Mouse (Mus musculus) embryonic facial prominence, embryonic 14.5 days (tissue): Measurements from ENCODE around the gene Mrps34. TPM values are rescaled to one million over a fixed set of nuclear protein-coding genes. Genes with fewer than 3 reads are reported as not detected.
A peak's percentile ranks its signal among the peaks of the same experiment; 100 is the strongest.

Source experiments
- ATAC-seq: fragments of 200-750 bp; cut with Nextera tagmentation; 2 replicates; pipeline ENCODE4 v1.8.0; 2017; ENCODE audit warnings: low read depth, moderate number of reproducible peaks, moderate TSS enrichment
- DNase-seq: peaks from one replicate; pipeline ENCODE4 v3.0.0-alpha.2; 2015; ENCODE audit warnings: low spot score
- H3K27ac ChIP-seq: fragments of 300-500 bp; sonication (generic); replicated peaks from 2 replicates; pipeline ENCODE4 v1.5.1; 2014; ENCODE audit warnings: low read depth, mild to moderate bottlenecking, low read length, moderate library complexity
- H3K27me3 ChIP-seq: fragments of 300-500 bp; sonication (generic); replicated peaks from 2 replicates; pipeline ENCODE4 v1.6.1; 2014; ENCODE audit warnings: low read length; ENCODE audit not compliant: control insufficient read depth, insufficient read depth
- H3K36me3 ChIP-seq: fragments of 300-500 bp; sonication (generic); 2 replicates; pipeline ENCODE4 v1.6.1; 2014; ENCODE audit warnings: low read length, mixed read lengths; ENCODE audit not compliant: control insufficient read depth, insufficient read depth
- H3K4me1 ChIP-seq: fragments of 300-500 bp; sonication (generic); 2 replicates; pipeline ENCODE4 v1.6.1; 2014; ENCODE audit warnings: antibody characterized with exemption, low read length; ENCODE audit not compliant: control insufficient read depth, insufficient read depth
- H3K4me2 ChIP-seq: fragments of 300-500 bp; sonication (generic); 2 replicates; pipeline ENCODE4 v1.6.1; 2014; ENCODE audit warnings: low read depth, mild to moderate bottlenecking, low read length, moderate library complexity, mixed read lengths
- H3K4me3 ChIP-seq: fragments of 300-500 bp; sonication (generic); 2 replicates; pipeline ENCODE4 v1.5.1; 2014; ENCODE audit warnings: low read depth, mild to moderate bottlenecking, low read length
- H3K9ac ChIP-seq: fragments of 300-500 bp; sonication (generic); 2 replicates; pipeline ENCODE4 v1.6.1; 2014; ENCODE audit warnings: low read depth, mild to moderate bottlenecking, low read length, moderate library complexity, mixed read lengths
- H3K9me3 ChIP-seq: fragments of 300-500 bp; sonication (generic); 2 replicates; pipeline ENCODE4 v1.6.1; 2016; ENCODE audit warnings: low read length; ENCODE audit not compliant: control insufficient read depth
- WGBS: fragments of 180-500 bp; shearing (Covaris S2); extraction: QIAGEN DNeasy Blood & Tissue Kit; methylation state at CpG from one replicate; pipeline ENCODE4 v1.1.7; 2014; 5-methylcytosine and 5-hydroxymethylcytosine counted together
- polyA plus RNA-seq: library from polyadenylated mRNA; unstranded; fragments of >200 nt; fragmentation: Nextera tagmentation; extraction: Ambion mirVana; gene quantifications from 2 replicates; pipeline ENCODE4 v1.2.1, GENCODE M21; 2014

Gene Mrps34
- polyA plus RNA-seq, 1 experiment from 2014 or later: 78.7 TPM

DNA sequence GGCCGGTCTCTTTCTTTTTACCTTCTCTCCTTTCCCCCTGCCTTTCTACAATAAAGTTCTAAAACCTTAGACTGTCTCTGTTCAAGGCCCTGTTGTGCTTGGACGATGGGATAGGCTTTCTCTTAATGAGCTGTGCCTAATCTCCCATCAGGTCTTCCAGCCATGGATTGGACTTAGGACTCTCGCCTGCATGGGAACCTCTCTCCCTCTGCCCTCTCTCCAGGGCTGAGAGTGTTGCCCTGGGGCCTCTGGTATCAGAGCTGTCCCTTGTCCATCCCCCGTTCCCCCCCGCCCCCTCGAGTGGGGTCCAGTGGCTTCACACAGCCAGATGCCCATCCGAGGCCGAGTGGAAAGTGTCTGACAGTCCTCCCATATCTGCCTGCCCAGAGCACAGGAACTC lies 19.9 kb upstream of the Mrps34 start:
- Histone ChIP-seq H3K4me3 (no peak overlapping the region), H3K9ac (no peak overlapping the region), H3K4me1 (no peaks in the 10 kb centered on the region), H3K27me3 (no peaks in the 10 kb centered on the region), H3K4me2 (no peak overlapping the region), H3K36me3 (no peaks in the 10 kb centered on the region), H3K27ac (no peak overlapping the region), H3K9me3 (no peaks in the 10 kb centered on the region)
- ATAC-seq (no peak), DNase-seq (no peak)
- WGBS: 79% methylated on average over 8 of the region's 8 CpGs

DNA sequence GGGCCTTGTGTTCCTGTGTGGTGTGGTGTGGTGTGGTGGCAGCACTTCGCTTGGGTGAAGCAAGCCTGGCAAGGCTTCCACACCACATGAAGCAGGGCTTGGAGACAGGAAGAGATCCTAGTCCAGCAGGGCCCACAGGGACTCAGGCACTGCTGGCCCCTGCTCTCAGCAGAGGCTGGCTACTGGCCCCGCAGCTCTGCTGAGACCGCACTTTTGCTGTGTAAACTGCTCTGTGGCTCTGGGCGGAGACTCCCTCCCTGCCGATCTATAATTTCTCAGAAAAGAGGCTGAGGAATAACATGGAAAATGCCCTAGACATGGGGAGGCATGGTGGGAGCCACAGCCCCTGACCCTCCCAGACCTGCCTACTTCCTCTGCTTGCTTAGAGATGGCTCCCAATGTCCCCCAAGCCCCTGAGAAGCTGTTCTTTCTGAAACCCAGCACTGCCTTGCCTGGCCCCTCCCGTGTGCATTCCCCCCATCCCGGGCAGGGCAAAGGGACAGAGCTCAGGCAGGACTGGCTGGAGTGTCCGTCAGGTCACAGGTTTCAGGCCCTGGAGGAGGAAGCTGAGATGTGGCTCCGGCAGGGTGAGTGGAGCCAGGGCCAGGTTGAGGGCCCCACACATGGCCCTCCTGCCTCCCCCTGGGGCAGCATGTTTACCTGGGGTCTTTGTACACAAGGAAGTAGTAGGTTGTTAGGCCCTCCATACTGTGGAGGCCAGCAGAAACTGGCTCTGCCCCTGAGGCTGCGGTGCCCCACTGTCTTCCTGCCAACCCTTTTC lies 17.4 kb upstream of the Mrps34 start:
- H3K27ac ChIP-seq: no peak overlapping the region; the same call in 1 of the 2 replicates
- H3K4me1 ChIP-seq: no peaks in the 10 kb centered on the region
- no peak overlapping the region for H3K4me2 ChIP-seq
- H3K9me3 ChIP-seq: no peaks in the 10 kb centered on the region
- H3K4me3 ChIP-seq: no peak overlapping the region
- no peak for ATAC-seq
- peak overlapping the region; percentile 35; the same call in 1 of the 2 replicates for H3K9ac ChIP-seq
- WGBS: 50% methylated on average over 10 of the region's 10 CpGs
- no peak for DNase-seq
- H3K27me3 ChIP-seq: no peaks in the 10 kb centered on the region
- 0 out of 2 replicates have a peak, but pooled peaks cover 3% of the 10 kb centered on the region for H3K36me3 ChIP-seq

DNA sequence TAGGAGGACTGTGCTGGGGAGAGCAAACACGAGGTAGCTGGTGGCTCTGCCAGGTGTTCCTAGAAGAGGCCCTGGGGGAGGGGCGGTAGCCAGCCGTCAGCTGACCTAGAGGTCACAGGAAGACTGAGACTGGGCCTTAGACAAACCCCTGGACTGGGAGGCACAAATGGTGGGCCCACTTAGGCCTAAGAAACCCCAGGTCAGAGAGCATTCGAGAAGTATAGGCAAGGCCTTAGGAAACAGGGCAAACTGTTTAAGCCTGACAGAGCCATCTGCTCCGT lies 16.9 kb upstream of the Mrps34 start:
- H3K27ac ChIP-seq: no peak overlapping the region
- H3K9ac ChIP-seq: no peak overlapping the region
- no peak overlapping the region for H3K4me2 ChIP-seq
- DNase-seq (no peak), ATAC-seq (no peak; the same call in 1 of the 2 replicates)
- no peaks in the 10 kb centered on the region for H3K27me3 ChIP-seq
- 25% methylated on average over 5 of the region's 5 CpGs for WGBS
- peaks cover 7% of the 10 kb centered on the region; the same call in 1 of the 2 replicates for H3K36me3 ChIP-seq
- no peaks in the 10 kb centered on the region for H3K4me1 ChIP-seq
- no peak overlapping the region for H3K4me3 ChIP-seq
- H3K9me3 ChIP-seq: no peaks in the 10 kb centered on the region

DNA sequence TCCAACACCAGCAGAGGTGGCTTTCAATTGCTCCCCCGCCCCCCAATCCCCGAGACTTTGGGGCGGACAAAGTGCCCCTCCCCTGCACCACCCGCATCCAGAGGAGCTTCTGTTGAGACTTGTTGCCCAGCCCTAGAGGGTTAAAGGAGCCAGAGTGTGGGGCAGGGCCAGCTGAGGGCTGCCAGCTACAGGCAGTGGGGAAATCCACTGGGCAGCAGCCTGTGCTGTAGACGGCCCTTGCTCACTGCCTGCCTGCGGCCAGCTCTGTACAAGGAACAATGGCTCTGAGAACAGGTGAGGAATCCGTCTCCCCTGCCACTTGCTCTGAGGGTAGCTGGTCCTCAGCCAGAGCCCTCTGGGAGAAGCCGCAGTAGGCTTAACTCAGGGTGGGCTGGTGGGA lies 16.4 kb upstream of the Mrps34 start:
- ATAC-seq: no peak
- H3K9me3 ChIP-seq: no peaks in the 10 kb centered on the region
- no peak overlapping the region for H3K9ac ChIP-seq

DNA sequence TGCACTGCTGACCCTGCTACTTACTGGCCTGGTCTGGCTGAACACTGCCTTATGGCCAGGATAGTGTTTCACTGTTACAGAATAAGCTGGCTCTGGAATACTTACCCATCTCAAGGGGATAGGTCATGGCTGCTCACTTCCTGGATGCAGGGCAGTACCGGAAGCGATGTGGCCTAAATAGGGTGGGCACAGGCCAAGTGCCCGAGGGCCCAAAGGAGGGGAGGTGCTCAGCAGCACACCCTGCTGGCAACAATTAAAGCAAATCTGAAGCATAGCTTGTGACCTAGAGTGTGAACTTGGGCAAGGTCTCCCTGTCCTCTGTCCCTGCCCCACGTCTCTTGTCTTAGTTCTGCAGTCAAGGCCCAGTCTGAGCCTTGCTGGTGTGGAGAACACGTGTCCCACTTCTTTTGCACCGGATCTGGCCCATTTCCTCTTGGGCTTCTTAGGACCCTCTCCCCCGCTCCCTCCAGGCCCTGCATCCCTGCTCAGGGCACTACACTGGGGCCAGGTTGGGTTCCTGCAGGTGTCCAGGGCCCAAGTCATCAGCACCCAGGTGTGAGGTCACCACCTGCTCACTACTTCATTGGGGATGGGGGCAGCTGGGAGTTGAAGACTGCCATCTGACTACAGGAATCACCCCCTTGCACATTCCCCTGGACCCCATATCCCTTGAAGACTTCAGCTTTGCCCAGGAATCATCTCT lies 13.0 kb upstream of the Mrps34 start:
- Histone ChIP-seq H3K4me3 (no peak overlapping the region), H3K4me1 (peaks cover 5% of the 10 kb centered on the region; the same call in 1 of the 2 replicates)

More for the DNA sequence above, 16.4 kb upstream of the Mrps34 start:
- no peak for DNase-seq
- Histone ChIP-seq H3K4me3 (no peak overlapping the region), H3K4me2 (no peak overlapping the region), H3K4me1 (no peaks in the 10 kb centered on the region), H3K27ac (no peak overlapping the region), H3K27me3 (no peaks in the 10 kb centered on the region), H3K36me3 (peaks cover 12% of the 10 kb centered on the region; the same call in 1 of the 2 replicates)
- WGBS: 73% methylated on average over 8 of the region's 8 CpGs

DNA sequence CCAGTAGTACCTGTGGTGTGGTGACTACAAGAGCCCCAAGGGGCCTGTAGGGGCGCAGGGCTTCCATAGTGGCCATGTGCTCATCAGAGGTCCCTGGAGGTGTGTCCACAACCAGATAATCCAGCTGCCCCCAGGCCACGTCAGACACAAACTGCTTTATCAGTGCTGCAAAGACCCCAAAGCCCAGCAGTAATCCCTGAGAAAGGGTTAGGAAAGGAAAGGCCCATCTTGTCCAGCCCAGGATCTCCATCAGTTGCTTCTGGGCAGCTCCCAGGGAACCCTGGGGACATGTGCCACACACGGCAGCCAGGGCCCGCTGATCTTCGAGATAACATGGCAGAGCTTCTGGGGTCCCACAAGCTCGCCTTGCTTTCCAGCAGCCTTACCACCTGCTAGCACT lies 10.5 kb upstream of the Mrps34 start:
- Histone ChIP-seq H3K4me2 (no peak overlapping the region), H3K27ac (no peak overlapping the region), H3K4me3 (no peak overlapping the region), H3K27me3 (no peaks in the 10 kb centered on the region), H3K9ac (no peak overlapping the region), H3K9me3 (no peaks in the 10 kb centered on the region), H3K4me1 (peaks cover 15% of the 10 kb centered on the region), H3K36me3 (peaks cover 24% of the 10 kb centered on the region; the same call in 1 of the 2 replicates)
- DNase-seq (no peak), ATAC-seq (no peak)
- WGBS: 89% methylated on average over 6 of the region's 6 CpGs

More for the DNA sequence above, 13.0 kb upstream of the Mrps34 start:
- 34% methylated on average over 7 of the region's 7 CpGs for WGBS
- DNase-seq (no peak), ATAC-seq (no peak)
- Histone ChIP-seq H3K4me2 (no peak overlapping the region), H3K27ac (no peak overlapping the region), H3K27me3 (no peaks in the 10 kb centered on the region), H3K9me3 (no peaks in the 10 kb centered on the region), H3K36me3 (peaks cover 21% of the 10 kb centered on the region; the same call in 1 of the 2 replicates), H3K9ac (no peak overlapping the region)

DNA sequence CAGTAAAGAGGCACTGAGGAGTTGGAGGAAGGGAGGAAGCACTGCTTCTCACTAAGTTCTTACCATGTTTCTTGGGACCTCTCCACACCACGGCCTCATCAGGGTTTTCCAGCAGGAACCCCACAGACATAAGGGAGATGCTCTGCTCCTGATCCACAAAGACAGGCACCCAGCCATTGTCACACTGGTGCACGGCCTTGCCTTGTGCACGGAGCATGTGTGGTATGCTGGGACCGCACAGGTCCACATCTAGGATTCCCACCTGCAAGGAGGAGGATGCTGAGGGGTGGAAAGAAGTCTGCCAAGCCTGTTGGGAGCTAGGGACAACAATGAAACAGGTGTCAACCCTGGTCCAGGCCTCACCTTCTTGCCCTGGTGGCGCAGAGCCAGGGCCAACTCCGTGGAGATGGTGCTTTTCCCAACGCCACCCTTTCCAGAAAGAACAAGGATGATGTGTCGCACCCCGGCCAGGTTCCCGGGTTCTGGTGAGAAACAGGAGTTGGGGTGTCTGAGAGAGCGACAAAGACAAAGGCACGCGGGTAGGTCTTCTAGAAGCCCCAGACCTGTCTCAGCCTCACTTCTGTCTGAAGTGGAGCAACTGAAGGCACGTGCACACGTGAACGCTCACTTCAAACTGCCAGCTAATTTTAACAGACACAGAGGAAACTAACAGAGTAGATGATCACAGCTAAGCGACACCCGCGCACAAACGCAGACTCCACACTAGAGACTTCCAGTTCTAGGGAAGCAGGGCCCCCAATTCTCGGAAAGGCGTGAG lies 9.4 kb upstream of the Mrps34 start:
- WGBS: 25% methylated on average over 22 of the region's 22 CpGs
- Histone ChIP-seq H3K4me3 (peak overlapping the region; percentile 72), H3K9ac (peak overlapping the region; percentile 70), H3K27ac (no peak overlapping the region), H3K27me3 (no peaks in the 10 kb centered on the region), H3K9me3 (no peaks in the 10 kb centered on the region), H3K4me1 (peaks cover 15% of the 10 kb centered on the region), H3K36me3 (peaks cover 36% of the 10 kb centered on the region), H3K4me2 (peak overlapping the region; percentile 90)
- DNase-seq: no peak
- ATAC-seq: no peak

DNA sequence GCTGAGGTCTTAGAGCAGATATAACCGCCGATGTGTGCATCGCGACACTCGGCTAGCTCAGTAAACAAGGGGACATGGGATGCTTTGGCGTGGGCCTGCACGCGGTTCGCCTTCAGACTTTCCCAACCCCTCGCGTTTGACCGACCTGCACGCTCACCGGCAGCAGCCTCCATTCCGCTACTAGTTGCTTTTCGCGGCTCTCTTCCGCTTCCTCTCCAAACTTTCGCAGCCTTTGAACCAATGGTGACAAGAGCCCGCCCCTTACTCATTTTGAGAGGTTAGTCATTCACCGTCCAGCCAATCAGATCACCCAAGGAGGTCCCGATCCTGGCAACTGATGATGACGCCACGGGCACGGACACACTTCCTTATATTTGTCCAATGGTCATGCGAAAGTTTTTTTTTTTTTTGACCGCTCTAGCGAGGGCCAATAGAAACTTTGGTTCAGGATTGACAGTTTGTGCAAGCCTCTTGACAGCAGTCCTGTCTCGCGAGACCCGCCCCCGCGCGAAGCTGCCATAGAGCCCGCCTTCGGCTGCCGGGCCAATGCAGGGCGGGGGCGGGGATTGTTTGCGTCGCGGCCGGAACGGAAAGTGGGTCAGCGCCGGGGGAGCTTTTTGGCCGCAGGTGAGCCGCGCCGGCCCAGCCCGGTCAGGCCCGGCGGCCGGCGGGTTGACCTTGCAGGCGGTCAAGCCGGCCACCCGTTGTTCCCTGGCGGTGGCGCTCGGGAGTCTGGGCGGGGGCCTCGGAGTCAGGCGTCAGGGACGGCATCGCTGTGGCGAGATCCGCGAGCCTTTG lies 8.6 kb upstream of the Mrps34 start, which contains the start of the genes Nubp2 and Spsb3:
TSS of gene Nubp2 (minus strand) at position 216 of the 798 bp plus-strand sequence.
TSS of gene Spsb3 (plus strand) at position 510 of the 798 bp plus-strand sequence.
- no peaks in the 10 kb centered on the region for H3K9me3 ChIP-seq
- DNase-seq (peak; percentile 100), ATAC-seq (peak; percentile 96)
- WGBS: under 1% methylated on average over 58 of the region's 69 CpGs
- peak within 1 kb of the TSS; percentile 42; the same call in 1 of the 2 replicates for H3K27ac ChIP-seq
- H3K4me1 ChIP-seq: peaks cover 15% of the 10 kb centered on the region
- H3K4me2 ChIP-seq: peak within 1 kb of the TSS; percentile 93
- peak within 1 kb of the TSS; percentile 86 for H3K4me3 ChIP-seq
- peaks cover 44% of the 10 kb centered on the region for H3K36me3 ChIP-seq
- H3K9ac ChIP-seq: peak within 1 kb of the TSS; percentile 82
- H3K27me3 ChIP-seq: no peaks in the 10 kb centered on the region
